Mouse (Mus musculus) megakaryocyte, adult 5-6 weeks (primary cell): ENCODE results near the gene Bri3bp. TPM values are rescaled to one million over a fixed set of nuclear protein-coding genes. Genes with fewer than 3 reads are reported as not detected.
"Not testable (repeated sequence)": the region's sequence is repeated elsewhere in the genome, so short reads cannot be mapped to it uniquely, and the experiment has no call there.

ENCODE experiments used
- ATAC-seq: 2 replicates; pipeline ENCODE4 v1.8.0; 2016; ENCODE audit warnings: mild to moderate bottlenecking, inconsistent platforms; ENCODE audit not compliant: poor library complexity, severe bottlenecking
- total RNA-seq, 2 experiments: library from RNA; stranded (forward) in 1 of 2; stranded (reverse) in 1 of 2; fragments of 153-499, 151-499 nt in 1 of 2; fragments of 221-1000, 200-1000 nt in 1 of 2; gene quantifications; 2 replicates each; pipeline versions ENCODE4 v1.2.3 to v1.2.4; 2015 to 2017

The Bri3bp gene
- total RNA-seq (2015) = 46.8 and 49.2 TPM in 2 replicates
- total RNA-seq (2017) = 19.7 and 26.3 TPM in 2 replicates

GRCm38 (mm10) chr5:125441234-125442114, at the start of gene Bri3bp:
Gene Bri3bp (plus strand): TSS chr5:125441568.
- peak; percentile 47 for ATAC-seq

- no peak for ATAC-seq
These were observed 49.8 kb upstream of the Bri3bp start for GRCm38 (mm10) chr5:125391609-125392008.

- ATAC-seq = not testable (repeated sequence)
These were observed 49.2 kb upstream of the Bri3bp start for GRCm38 (mm10) chr5:125392176-125392575.

GRCm38 (mm10) chr5:125392618-125392976, 48.8 kb upstream of the Bri3bp start:
- ATAC-seq = no peak

- peak; percentile 55 for ATAC-seq
These were observed 48.3 kb upstream of the Bri3bp start for GRCm38 (mm10) chr5:125392977-125393621.

GRCm38 (mm10) chr5:125393622-125394603, 47.5 kb upstream of the Bri3bp start:
- no peak for ATAC-seq

GRCm38 (mm10) chr5:125395008-125395407, 46.4 kb upstream of the Bri3bp start:
- ATAC-seq = no peak

- no peak for ATAC-seq
These were observed 40.5 kb upstream of the Bri3bp start for GRCm38 (mm10) chr5:125400903-125401302.

GRCm38 (mm10) chr5:125402476-125402875, 38.9 kb upstream of the Bri3bp start:
- no peak for ATAC-seq

- ATAC-seq = no peak
These were observed 38.4 kb upstream of the Bri3bp start for GRCm38 (mm10) chr5:125402991-125403390.

GRCm38 (mm10) chr5:125403481-125404465, 37.6 kb upstream of the Bri3bp start:
- no peak for ATAC-seq

GRCm38 (mm10) chr5:125404536-125404902, 36.8 kb upstream of the Bri3bp start:
- ATAC-seq = no peak

- ATAC-seq = peak; percentile 38
These were observed 36.3 kb upstream of the Bri3bp start for GRCm38 (mm10) chr5:125404903-125405545.

GRCm38 (mm10) chr5:125405546-125406248, 35.7 kb upstream of the Bri3bp start:
- ATAC-seq = peak; percentile 44

- ATAC-seq = peak; percentile 48
These were observed 34.9 kb upstream of the Bri3bp start for GRCm38 (mm10) chr5:125406322-125407016.

- ATAC-seq = no peak
These were observed 34.1 kb upstream of the Bri3bp start for GRCm38 (mm10) chr5:125407020-125407830.

GRCm38 (mm10) chr5:125407910-125408575, 33.3 kb upstream of the Bri3bp start:
- no peak for ATAC-seq
